Mouse (Mus musculus) kidney, adult 9 months (tissue): ENCODE results near the gene Gm15128.
"Not testable (repeated sequence)": the region's sequence is repeated elsewhere in the genome, so short reads cannot be mapped to it uniquely, and the experiment has no call there.

Experiments used
- DNase-seq: peaks from one replicate; pipeline ENCODE4 v3.0.0; 2022

Gm15128 gene

GRCm38 (mm10) chrX:147765691-147766090 lies at the start of gene Gm15128:
Gene Gm15128 (plus strand): TSS chrX:147765991.
- DNase-seq: not testable (repeated sequence)
